Mouse (Mus musculus) cerebellum, adult (tissue): ENCODE measurements at regions not wholly inside any gene's neighbourhood (a gene's known extent, or its start where the extent isn't known, plus 50 kb on each side); places are given as distances from the start of the nearest gene placed in this dataset.

Source experiments
- ATAC-seq: cut with Nextera tagmentation; 2 replicates; pipeline ENCODE4 v1.9.2; 2017; ENCODE audit warnings: mild to moderate bottlenecking, moderate library complexity, mixed read lengths; ENCODE audit not compliant: insufficient number of reproducible peaks, low FRiP score, low TSS enrichment

DNA sequence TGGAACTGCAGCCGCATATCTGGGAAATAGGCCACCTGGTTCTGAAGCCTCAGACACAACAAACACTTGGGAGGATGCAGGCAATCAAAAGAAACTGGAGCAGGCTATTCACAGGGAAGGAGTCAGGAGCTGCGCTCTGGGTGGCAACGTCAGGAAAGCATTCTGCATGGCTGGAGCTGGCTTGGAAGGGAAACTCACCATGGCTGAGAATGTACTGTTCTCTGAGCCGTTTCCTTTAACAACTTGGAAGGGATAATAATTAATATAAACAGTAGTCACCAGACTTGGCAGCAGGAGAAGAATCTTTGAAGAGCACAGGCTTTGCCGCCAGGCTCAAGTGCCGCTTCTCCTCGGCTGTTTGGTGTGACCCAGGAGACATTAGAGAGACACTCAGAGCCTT lies 434.5 kb downstream of the Tns3 start:
- no peak for ATAC-seq

- ATAC-seq = no peak
Measured at GRCm38 (mm10) chr11:8227772-8228425, 436.4 kb downstream of the Tns3 start.

GRCm38 (mm10) chr11:8224366-8224765 lies 440.0 kb downstream of the Tns3 start:
- no peak for ATAC-seq

DNA sequence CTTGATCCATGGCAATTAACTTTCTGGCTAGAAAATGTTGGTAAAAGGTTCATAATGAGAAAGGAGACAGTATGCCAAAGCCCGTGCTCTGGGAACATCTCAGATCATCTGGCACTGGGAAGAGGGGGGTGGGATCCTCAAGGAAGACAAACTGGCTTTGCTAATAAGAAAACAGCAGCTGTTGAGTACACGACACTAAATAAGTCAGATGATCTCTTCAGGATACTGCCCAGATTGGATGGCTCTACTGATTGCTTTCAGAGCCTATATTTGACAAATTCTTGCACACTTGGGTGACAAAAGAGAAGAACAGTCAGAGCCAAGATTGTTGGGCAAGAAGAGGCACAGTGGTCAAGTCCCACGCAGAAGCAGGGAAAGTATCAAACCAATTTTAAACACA lies 443.7 kb downstream of the Tns3 start:
- no peak for ATAC-seq

GRCm38 (mm10) chr11:8219911-8220310 lies 444.4 kb downstream of the Tns3 start:
- ATAC-seq = no peak

- ATAC-seq = no peak
Measured at GRCm38 (mm10) chr11:8215634-8216033, 448.7 kb downstream of the Tns3 start.

- no peak for ATAC-seq
Measured at GRCm38 (mm10) chr11:8214305-8214903, 449.9 kb downstream of the Tns3 start.

DNA sequence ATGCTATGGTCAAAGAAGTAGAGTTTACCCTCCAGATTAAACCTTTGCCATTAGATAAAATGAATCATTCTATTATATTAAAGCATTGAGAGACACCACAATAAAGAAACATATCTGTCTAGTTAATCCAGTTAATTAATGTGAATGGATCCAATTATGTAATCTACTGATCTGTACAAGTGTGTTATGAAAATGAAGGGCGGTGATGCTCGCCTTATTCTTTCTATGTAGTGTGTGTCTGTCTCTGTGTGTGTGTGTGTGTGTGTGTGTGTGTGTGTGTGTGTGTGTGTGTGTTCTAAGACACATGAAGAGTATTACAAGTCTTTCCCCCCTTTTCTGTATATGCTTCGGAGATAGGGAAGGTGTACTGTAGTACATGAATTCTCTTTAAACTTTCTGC lies 451.2 kb downstream of the Tns3 start:
- ATAC-seq = no peak

- no peak for ATAC-seq
Measured at GRCm38 (mm10) chr11:8212714-8213113, 451.6 kb downstream of the Tns3 start.

DNA sequence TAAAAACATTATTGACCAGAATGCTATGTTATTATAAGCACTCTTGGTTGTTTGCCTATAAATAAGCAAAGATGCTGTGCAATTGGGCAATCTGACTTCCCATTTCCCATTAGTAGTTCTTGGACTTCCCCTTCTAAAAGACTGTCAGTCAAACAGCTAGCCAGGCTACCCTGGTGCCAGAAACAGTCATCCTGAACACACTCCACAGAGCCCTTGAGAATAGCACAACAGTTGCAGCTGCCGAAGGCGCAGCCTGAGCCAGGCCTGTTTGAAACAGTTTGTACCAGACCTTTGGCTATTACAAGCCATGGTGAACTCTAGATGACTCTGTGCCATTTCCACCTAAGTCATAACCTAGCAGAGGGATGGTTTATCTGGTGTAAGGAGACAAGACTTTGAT lies 455.3 kb downstream of the Tns3 start:
- ATAC-seq = no peak

- ATAC-seq = no peak
Measured at GRCm38 (mm10) chr11:8199293-8199692, 465.0 kb downstream of the Tns3 start.
